Mouse (Mus musculus) lung, postnatal 0 days (tissue): ENCODE results near the gene Apoc2.

ENCODE experiments used
- CTCF ChIP-seq: IDR thresholded peaks from 2 replicates; pipeline ENCODE4 v1.5.1; 2016; ENCODE audit warnings: antibody characterized with exemption, mild to moderate bottlenecking
- EP300 ChIP-seq: IDR thresholded peaks from 2 replicates; pipeline ENCODE4 v1.6.1; 2016; ENCODE audit warnings: antibody characterized with exemption, mild to moderate bottlenecking, control low read depth

DNA sequence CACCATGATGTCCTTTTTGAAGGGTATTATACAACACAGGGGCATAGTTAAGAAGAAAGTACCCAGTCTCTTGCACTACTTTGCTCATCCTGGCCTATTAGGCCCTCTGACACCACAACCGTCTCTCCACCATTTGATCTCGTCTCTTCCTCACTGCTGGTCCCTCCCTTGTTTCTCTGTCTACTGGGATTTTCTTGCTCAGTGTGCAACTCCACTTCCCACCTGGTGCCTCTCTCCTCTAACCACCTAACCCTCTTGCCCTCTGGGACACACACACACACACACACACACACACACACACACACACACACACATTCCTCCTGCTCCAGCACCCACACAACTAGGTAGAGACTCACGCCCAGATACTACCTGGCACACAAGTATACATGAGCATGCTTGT lies 1.2 kb upstream of the Apoc2 start:
- TF ChIP-seq CTCF (no peak), EP300 (no peak)
